Mouse (Mus musculus): Measurements from ENCODE around the gene Robo3.

Gene Robo3

DNA sequence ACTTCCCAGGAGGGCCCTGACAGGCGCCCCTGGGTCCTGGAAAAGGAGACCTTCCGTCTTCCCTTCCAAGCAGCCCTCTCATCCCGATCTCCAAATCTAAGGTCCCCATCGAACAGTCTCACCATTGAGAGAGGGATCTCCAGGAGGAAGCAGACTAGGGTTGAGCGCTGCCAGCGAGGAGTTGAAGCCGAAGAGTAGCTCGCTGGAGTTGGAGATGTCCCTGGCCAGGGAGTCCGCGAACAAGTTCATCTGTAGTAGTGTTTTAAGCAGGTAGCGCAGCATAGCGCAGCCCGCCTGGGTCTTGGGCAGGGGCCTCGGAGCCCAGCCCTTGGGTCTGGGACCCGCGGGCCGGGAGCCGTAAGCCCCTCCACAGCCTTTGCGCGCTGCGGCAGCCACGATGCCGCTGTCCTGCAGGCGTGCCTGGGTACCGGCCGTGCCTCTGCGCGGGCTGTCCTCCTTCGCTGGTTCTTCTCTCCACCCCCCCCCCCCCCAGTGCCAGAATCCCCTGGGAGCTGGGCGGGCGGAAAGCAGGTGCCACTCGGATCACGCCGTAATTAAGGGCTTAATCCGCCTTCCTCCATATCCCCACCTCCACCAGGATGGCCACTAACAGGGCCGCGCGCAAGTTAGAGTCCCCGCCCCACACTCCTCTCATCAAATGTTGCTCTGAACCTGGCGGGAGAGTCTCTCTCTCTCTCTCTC is at the start of gene Robo3:
Robo3 (minus strand) TSS at position 527 of the 702 bp plus-strand sequence.
- no peak for DNase-seq

DNA sequence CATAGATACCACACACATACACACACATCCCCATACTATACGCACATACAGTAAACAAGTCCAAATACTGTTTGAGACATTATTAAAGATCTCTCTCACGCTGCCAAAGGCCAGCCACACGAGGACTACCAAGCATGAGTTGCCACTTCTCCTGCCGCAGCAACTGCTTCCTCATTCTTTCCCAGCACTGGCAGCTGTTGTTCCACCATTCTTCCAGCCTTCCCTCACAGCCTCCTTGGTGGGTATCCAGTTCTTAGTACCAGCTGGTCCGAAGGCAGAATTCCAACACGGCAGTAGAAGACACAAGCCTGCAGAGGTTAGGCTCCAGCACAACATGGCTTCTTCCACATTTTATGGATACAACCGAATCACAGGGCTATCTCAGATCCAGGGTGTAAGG is 41.9 kb upstream of the Robo3 start:
- DNase-seq, result no peak

DNA sequence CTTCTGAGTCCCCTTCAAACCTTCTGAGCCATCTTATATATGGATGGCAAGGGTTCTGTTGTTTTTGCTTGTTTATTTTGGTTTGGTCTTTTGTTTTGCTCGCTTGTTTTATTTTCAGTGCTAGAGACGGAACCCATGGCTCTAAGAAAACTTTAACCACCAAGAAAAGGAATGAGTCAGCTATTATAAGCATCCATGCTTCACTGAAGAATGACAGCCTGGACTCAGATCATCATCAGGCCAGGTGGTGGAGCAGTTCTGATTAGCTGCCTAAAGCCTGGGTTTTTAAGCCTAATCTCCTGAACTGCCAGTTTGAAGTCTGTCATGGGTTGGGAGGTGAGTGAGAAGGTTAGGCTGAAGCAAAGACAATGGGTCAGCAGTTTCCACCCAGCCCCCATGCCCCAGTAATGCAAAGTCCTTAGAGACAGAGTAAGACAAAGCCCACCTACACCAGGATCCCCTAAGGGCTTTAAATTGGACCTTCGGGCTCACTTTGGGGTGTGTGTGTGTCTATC is 40.6 kb upstream of the Robo3 start:
- no peak for DNase-seq

DNA sequence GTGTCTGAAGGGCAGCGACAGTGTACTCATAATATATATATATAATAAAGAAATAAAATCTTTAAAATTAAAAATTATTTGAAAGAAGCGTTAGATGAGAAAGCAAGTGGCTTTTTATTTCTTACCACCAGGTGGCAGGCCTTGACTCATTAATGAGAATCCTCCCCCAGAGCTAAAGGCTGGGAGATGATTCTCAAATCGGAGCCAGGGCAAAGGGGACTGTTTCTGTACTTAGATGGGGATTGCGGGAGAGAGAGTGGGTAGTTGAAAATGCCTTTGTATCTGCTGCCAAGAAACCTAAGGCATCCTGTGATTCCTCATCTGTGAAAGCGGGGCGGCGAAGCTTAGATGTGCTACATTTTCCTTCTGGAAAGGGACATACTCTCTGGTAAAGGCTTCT is 29.7 kb upstream of the Robo3 start:
- DNase-seq, result peak; percentile 56

DNA sequence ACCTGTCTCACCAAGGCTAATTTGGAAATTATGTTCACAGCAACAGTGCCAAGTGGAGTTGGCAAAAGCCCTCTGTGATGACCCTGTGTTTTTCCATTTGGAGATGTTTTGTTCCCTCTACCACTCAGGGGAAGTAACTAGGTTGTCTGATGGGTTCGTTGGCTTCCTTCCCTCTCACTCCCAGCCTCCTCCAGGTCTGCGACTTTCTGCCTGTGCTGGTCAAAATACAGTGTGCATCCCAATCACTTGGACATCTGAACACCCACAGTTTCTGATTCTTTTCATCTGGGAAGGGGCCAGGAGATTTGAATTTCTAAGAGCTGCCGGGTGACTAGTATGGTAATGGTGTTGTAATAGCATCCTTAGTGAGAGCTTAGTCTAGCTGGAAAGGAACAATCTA is 28.5 kb upstream of the Robo3 start:
- DNase-seq, result no peak

DNA sequence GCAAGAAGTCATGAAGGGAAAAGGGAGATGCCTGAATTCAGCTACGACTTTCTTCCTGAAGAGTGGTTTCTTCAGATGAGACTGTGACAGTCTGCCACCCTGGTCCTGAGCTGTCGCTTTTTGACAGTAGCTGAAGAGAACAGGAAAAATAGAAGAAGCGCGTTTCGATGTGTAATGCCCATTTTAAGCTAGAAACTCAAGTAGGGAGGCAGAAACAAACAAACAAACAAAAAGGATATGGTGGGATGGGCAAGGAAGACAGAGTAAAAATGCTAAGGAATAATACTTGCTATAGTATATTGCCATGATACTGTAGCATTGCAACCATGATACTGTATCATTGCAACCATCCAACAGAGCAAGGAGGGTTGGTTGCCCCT is 27.9 kb upstream of the Robo3 start:
- no peak for DNase-seq

DNA sequence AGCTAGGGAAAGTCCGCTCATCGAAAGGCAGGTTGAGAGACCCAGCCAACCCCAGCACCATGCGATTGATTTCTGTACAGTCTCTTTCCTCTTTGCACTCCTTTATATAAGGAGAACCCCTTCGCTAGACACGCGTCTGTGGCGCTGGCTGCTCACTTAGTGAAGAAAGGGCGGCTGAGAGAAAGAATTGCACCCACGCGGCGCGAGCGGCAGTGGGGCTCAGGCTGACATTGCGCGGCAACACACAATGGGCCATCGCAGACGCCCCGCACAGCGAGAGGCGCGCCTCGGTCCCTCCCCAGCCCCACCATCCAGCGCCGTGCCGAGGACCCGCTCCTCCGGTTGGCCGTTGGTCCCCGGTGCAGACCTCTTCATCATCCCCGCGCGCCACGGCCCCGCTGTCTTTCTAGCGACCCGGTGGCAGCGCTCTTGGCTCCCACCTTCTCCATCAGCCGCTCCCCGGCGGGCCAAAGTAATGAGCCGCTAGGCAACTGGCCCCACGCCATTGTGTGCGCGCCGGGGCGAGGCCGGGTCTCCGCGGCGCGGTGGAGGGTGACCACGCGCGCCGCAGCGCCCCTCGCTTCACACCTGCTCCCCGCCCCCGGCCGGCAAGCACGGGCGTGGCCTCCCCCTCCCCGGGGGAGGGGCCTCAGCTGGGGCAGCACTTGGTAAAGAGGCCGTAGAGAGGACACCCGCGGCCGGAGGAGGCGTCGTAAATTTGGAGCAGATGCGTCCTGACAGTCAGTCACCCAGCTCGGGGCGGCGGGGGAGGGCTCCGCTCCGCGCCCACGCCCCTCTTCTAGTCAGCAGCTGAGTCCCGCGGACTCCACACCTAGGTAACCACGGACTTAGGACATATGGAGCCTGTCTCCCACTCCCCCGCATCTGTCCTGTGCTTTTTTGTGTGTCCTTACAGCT is 27.3 kb upstream of the Robo3 start:
- peak; percentile 15 for DNase-seq

DNA sequence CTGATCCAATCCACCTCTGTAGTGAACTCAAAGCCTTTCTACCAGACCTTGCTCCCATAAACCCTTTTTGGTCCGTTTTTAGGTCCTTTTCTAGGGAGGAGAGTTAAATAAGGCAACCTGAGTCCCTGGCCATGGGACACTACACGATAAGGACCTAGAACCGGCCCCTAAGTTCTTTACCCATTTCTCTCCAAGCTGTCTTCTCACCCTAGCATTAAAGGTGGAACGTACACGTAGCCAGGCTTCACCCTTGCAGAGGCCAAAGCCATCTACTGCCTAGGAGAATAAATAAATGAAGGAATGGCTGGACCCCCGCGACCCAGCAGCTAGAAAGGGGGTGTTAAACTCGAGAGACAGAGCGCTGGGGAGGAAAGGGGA is 26.6 kb upstream of the Robo3 start:
- no peak for DNase-seq

DNA sequence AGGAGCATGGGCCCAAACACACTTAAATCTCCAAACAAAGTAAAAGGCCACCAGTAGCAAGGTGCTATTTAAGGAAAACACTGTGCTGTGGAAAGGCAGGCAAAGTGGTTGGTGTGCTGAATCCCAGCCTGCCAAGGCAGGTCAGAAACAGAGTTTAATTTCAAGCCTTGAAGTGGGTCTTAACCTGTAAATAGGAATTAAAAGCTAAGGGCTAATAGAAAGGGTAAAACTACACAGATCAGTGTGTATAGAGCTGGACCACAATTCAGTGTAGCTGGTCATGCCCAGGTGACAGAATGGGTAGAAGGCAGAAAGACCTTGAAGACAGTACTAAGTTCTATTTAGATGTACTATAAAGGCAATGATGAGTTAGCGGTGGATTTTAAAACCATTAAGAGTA is 24.1 kb upstream of the Robo3 start:
- no peak for DNase-seq

DNA sequence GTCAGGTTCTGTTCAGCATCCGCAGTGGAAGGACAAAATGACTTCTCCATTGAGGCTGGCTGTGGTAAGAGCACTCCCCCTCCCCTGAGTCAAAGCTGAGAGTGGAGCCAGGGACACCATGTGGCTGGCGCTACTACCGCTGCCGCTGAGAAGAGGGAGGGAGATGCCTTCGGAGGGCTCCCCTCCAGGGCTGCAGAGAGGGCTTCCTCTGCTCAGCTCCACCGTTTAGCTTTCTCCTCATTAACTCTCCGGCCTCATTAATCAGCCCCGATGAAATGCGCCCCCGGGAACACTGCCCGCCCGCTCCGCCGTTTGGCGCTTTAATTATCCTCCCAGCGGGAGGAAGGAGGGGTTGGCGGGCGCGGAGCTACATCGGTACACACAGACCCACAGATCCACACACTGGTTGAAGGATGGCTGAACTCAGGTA is 23.4 kb upstream of the Robo3 start:
- no peak for DNase-seq

DNA sequence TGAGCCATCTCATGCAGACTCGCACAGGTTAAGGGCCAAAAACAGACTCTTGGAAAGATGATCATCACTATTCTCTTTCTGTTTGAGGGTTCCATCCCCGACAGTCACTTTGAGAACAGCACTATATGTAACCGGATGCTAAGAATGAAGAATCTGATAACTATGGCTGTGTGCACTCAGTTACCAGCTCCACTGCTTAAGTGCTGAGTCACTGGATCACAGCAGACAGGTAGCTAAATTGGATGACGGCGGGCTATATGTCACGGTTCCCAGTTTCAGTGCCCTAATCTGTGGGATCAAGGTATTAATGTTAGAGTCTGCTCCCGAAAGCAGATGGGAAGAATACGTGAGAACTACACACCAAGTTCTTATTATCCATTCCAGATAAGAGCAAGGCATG is 22.8 kb upstream of the Robo3 start:
- no peak for DNase-seq

DNA sequence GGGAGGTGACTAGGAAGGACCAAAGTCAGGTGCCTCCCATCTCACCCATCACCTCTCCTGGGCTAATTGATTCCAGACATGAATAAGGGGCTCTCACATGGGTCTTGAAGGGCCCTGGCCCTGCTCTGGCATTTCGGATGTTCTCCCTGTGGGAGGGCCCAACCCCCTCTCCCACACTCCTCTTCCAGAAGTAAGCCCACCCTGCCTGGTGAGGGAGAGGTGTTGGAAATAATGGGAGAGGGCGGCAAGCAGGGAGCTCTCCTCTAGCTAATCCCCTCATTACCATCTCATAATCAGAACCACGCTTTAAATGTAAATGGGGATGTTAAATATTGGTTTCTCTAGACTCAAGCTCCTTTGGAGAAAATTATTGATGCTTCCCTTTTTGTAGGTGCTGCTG is 21.9 kb upstream of the Robo3 start:
- no peak for DNase-seq

DNA sequence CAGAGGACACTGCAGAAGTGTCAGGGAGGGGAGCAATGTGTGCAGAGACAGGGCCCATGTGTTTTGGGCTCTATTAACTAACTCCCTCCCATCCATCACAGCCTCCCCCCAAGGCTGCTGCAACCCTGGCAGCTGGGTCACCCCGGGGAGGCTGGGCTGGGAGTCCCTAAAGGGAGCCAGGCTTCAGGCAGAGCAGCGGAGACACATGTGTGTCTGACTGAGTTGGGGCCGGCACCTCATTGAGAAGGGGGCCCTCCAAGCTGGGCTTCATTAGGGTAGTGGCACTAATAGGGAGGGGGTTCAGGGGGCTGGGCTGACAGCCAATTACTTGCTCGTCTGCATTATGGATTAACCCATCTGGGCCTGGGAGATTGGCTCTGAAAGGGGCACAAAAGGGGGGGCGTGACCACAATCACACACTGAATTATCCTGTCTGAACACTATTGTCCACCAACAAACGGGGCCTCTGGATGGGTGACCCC is 21.0 kb upstream of the Robo3 start:
- DNase-seq, result no peak

DNA sequence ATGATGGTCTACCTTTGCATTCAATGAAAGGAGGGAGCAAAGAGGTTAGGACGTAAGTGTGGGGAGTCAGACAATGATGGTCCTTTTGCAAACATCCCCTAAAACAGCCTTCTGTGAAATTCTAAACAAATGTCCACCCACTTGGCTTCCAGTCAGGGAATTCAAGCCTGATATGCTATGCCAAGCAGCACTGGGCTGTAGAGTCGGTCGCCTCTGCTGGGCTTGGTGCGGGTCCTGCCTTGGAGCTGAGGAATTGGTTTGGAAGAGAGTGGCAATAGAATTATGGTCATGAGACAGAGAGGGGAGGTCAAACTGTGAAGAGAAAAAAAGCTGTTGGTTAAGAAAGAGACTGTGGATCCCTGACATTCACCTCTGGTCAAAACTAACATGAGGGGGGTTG is 20.3 kb upstream of the Robo3 start:
- DNase-seq, result no peak

DNA sequence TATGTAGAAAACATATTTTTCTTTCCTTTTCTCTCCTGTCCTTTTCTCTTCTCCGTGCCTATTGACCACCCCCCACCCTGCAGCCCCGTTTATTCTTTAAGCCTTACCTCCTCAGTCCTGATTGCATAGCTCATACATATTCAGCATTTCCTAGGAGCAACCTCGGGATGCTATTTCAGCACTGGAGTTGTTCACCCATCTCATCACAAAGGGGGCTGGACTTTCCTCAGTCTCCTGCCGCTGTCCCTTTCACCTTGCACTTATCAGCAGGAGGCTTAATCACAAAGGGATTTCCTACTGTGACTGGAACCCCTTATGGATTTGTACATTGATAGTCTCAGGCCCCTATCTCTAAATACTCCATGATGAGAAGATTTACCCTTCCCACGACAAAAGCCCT is 19.4 kb upstream of the Robo3 start:
- DNase-seq, result no peak

DNA sequence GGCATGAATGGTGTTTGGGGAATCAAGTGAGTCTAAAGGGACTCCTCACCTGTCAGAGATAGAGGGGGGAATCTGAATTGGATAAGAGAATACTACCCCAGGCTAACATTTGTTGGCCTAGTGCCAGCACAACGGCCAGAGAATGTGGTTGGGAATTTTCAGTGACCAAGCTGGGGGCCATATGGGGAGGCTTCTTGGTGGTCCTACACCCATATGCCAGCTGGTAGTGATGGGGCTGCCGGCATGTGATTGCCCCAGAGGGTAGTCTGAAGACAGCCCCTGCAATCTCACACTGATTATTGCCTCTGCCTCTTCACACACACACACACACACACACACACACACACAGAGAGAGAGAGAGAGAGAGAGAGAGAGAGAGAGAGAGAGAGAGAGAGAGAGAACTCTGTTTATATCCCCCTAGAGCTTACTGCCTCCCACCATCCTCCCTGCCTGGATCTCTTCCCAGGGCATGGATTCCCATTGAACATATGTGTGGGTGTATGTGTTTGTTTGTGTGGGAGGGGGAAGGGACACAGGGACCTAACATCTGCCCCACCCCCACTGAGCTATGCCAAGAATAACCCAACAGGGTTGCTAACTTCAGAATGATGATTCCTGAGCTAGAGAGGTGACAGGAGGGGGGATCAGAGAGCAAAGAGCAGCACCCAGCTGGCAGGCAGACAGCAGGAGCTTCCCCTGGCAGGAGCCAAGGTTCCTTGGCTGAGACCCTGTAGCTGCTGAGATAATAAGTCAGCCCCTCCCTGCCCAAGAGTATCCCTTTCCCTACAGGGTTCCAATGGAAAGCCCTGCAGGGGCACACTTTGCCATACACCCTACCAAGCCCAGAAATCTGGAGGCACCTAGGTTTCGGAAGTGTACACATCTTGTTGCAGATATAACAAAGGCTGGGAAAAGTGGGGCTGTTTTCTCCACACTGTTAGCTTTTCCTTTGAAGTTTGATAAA is 5.0 kb upstream of the Robo3 start:
- no peak for DNase-seq

DNA sequence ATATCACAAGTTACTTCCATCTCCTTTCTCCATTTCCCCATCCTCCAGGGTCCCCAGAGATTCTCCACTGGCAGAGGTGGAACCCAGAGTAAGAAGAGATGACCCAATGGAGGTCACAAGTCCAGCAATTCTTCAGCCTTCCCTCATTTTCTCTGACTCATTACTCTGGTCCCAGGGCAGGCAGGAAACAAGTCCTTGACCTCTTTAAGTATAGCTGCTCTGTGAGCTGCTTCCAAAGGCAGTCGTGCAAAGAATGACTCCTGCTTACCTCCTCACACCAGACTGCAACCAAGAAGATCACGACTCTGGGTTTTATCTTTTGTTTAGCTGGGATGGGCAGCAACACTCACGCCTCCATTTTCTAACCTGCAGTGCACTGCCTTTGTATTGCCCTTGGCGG is 2.6 kb upstream of the Robo3 start:
- DNase-seq, result no peak

DNA sequence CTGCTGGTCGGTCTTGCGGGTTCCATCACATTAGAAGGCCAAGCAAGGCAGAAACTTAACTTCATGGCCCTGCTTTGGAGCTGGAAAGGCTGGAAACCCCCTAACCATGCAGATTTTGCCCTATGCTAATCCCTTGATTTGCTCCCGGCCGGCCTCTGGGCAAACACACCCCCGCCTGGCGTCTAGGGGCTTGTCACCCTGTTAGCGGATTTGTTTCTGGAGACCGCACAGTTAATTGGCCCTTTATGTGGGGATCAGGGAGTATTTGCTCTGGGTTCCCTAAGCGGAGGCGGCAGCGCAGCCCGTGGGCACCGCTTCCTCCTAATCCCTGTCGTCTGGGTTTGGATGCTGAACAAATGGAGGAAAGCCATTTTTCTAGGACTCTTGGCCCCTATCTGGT is 1.9 kb upstream of the Robo3 start:
- no peak for DNase-seq

DNA sequence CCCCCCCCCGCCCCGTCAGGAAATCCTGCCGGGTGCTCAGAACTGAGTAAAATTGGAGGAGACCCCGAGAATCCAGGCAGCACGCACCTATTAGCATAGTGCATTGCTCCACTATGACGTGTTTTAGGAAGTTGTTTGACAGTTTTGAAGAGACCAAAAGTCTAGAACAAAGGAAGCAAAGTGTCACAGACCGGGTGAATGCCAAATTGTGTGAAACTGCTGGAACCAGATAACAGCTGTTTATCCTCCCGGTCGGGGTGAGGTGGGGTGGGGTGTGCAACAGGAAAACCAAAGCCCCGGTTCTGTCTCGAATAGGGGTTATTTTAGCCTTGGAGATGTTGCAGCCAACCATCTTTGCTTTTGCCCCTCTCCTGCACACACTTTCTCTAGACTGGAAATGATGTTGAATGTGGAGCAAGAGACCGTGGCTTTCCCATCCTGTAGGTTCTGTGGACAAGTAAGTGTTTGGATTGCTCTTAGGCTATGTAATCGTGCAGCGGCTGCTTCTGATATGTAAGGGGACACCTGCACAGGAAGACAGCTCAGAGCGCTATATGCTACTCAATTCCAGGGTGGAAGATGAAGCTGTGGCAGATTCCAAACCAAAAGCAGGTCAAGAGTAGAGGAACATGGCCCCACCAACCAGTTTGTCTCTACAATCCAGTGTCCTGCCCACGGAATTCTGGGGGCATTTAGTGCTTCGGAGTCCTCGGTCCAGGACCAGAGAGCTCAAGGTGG is 946 bp upstream of the Robo3 start:
- no peak for DNase-seq

DNA sequence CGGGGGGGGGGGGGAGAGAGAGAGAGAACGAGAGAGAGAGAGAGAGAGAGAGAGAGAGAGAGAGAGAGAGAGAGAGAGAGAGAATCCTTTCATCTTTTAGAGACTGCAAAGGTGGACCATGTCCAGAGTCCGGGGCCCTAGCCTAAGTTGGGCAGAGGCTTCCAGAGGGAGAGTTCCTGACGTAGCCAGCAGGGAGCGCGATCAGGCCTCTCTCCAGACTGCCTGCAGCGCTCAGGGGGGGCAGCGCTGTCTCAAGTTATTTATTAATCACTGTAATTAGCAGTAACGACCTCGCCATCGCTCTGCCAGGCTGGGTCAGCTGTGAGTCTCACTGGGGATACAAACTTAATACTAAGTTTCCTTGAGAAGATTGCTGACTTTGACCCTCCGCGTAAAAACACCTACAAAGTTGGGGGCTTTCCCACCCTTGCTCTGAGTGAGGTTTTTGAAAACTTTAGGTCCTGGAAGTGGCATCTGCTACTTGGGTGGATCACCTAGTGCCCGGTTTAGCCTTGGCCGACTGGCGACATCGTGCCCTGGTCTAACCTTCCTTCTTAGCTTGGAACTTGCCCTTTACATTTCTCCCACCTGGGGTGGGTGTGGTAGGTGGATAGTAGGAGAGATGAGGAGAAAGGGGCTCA is 900 bp downstream of the Robo3 start:
- DNase-seq, result peak; percentile 21

DNA sequence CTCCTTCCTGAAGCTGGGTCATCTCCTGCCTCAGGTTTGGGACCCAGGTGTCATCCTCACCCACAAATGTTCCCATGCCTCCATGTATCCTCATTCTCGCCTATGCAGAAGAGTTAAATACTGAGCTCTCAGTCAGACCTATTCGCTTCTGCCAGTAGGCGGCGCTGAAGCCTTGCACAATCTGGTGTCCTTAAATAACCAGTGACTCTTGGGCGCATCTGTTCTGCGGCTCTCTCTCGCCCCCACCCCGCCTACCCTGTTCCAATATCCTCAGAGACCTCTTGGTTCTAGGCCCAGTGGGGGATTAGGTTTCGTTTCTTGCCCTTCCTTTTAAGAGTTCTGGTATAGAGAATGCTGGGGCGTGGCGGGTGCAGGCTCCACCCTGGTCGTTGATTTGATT is 2.5 kb downstream of the Robo3 start:
- peak; percentile 80 for DNase-seq

DNA sequence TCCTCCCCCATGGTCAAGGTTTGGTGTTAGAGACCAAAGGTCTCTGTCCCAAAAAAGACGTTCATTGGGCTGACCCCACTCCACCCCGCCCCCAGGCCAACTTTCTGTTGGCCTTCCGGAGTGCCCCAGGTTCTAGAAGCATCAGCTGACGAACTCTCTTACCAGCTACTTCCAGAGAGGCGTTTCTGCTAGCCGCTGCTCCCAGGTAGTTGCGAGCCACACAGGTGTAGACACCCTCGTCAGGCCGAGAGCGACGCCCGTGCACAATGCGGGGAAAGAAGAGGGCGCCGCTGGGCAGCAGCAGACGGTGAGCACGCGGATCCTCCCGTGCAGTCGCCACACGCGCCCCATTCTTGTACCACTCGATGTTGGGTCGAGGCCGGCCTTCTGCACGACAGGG is 3.7 kb downstream of the Robo3 start:
- no peak for DNase-seq

All from thymus, postnatal 14 days (tissue).